Mouse (Mus musculus) lung, postnatal 0 days (tissue): ENCODE results near the gene Plxdc1. TPM values are rescaled to one million over a fixed set of nuclear protein-coding genes. Genes with fewer than 3 reads are reported as not detected.
A peak's percentile ranks its signal among the peaks of the same experiment; 100 is the strongest.

ENCODE experiments used
- ATAC-seq: fragments of 200-750 bp; cut with Nextera tagmentation; 2 replicates; pipeline ENCODE4 v1.8.0; 2017; ENCODE audit warnings: moderate library complexity
- DNase-seq: peaks from one replicate; pipeline ENCODE4 v3.0.0-alpha.2; 2016; ENCODE audit warnings: low spot score
- H3K27ac ChIP-seq: fragments of 300-500 bp; sonication (generic); 2 replicates; pipeline ENCODE4 v1.5.1; 2014; ENCODE audit warnings: antibody characterized with exemption, mild to moderate bottlenecking, low read length, mixed read lengths
- H3K27me3 ChIP-seq: fragments of 300-500 bp; sonication (generic); replicated peaks from 2 replicates; pipeline ENCODE4 v1.6.1; 2014; ENCODE audit warnings: low read length, mixed read lengths; ENCODE audit not compliant: insufficient read depth
- H3K36me3 ChIP-seq: fragments of 300-500 bp; sonication (generic); 2 replicates; pipeline ENCODE4 v1.6.1; 2014; ENCODE audit warnings: low read length, mixed read lengths; ENCODE audit not compliant: insufficient read depth
- H3K4me1 ChIP-seq: fragments of 300-500 bp; sonication (generic); 2 replicates; pipeline ENCODE4 v1.6.1; 2014; ENCODE audit warnings: antibody characterized with exemption, low read depth, low read length, mixed read lengths; ENCODE audit not compliant: insufficient read depth
- H3K4me2 ChIP-seq: fragments of 300-500 bp; sonication (generic); replicated peaks from 2 replicates; pipeline ENCODE4 v1.6.1; 2014; ENCODE audit warnings: low read depth, mild to moderate bottlenecking, low read length, moderate library complexity, mixed read lengths
- H3K4me3 ChIP-seq: fragments of 300-500 bp; sonication (generic); 2 replicates; pipeline ENCODE4 v1.5.1; 2014; ENCODE audit warnings: low read depth, low read length
- H3K9ac ChIP-seq: fragments of 300-500 bp; sonication (generic); replicated peaks from 2 replicates; pipeline ENCODE4 v1.6.1; 2014; ENCODE audit warnings: low read depth, mild to moderate bottlenecking
- H3K9me3 ChIP-seq: fragments of 300-500 bp; sonication (generic); 2 replicates; pipeline ENCODE4 v1.6.1; 2016; ENCODE audit warnings: low read length, mixed read lengths
- CTCF ChIP-seq: IDR thresholded peaks from 2 replicates; pipeline ENCODE4 v1.5.1; 2016; ENCODE audit warnings: antibody characterized with exemption, mild to moderate bottlenecking
- EP300 ChIP-seq: IDR thresholded peaks from 2 replicates; pipeline ENCODE4 v1.6.1; 2016; ENCODE audit warnings: antibody characterized with exemption, mild to moderate bottlenecking, control low read depth
- WGBS: fragments of 180-500 bp; shearing (Covaris S2); extraction: QIAGEN DNeasy Blood & Tissue Kit; methylation state at CpG from one replicate; pipeline ENCODE4 v1.1.7; 2014; 5-methylcytosine and 5-hydroxymethylcytosine counted together
- polyA plus RNA-seq: library from polyadenylated mRNA; unstranded; fragments of >200 nt; fragmentation: Nextera tagmentation; extraction: Ambion mirVana; gene quantifications from 2 replicates; pipeline ENCODE4 v1.2.1, GENCODE M21; 2015

The Plxdc1 gene
- polyA plus RNA-seq, 1 experiment from 2014 or later: 1.7 TPM

DNA sequence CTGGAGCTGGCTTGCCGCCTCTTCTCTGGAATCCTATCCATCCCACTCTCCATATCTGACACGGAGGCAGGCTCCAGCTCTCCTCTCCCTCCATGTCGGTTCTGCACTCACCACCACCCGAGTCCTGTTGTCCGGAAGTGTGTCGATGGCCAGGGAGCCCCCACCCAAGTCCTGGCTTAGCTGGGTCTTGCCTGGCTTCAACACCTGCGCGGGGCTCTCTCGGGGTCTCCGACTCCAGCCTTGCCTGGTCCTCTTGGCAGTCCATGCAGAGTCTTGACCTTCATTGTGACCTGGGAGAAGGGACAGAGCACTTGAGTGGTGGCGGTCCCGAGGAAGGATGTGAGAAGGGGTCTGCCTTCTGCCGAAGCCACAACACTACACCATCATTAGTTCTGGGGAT, 7.9 kb downstream of the Plxdc1 start:
- TF ChIP-seq CTCF (no peak), EP300 (no peak)
- no peaks in the 10 kb centered on the region for H3K27me3 ChIP-seq
- DNase-seq: no peak
- WGBS: 84% methylated on average over 13 of the region's 13 CpGs
- H3K9me3 ChIP-seq: no peaks in the 10 kb centered on the region
- H3K4me1 ChIP-seq: no peaks in the 10 kb centered on the region
- H3K27ac ChIP-seq: no peak overlapping the region
- H3K9ac ChIP-seq: no peak overlapping the region
- no peak overlapping the region for H3K4me3 ChIP-seq
- no peak overlapping the region for H3K4me2 ChIP-seq
- no peaks in the 10 kb centered on the region for H3K36me3 ChIP-seq
- no peak for ATAC-seq

DNA sequence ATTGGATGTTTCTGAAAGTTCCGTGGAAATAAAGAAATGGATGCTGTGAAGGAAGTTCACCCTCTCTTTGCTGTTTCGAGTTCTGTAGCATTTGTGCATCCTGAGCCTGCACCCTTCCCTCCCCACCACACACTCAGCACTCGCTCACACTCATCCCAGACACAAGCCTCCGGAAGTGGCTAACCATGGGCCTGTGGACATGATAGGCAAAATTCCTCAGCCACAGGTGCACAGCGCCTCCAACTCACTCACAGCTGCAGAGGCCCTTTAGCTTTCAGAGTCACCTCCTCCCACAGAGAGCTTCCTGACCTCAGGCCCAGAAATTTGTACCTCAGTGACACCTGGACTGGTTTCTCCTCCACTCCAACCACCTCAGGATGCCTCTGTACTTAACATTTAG, 8.4 kb downstream of the Plxdc1 start:
- no peak overlapping the region for H3K4me3 ChIP-seq
- no peaks in the 10 kb centered on the region for H3K9me3 ChIP-seq
- no peak overlapping the region for H3K9ac ChIP-seq
- no peak overlapping the region for H3K27ac ChIP-seq
- no peaks in the 10 kb centered on the region for H3K4me1 ChIP-seq
- TF ChIP-seq EP300: no peak
- no peak for TF ChIP-seq CTCF
- DNase-seq (no peak), ATAC-seq (no peak)
- no peaks in the 10 kb centered on the region for H3K36me3 ChIP-seq
- H3K27me3 ChIP-seq: no peaks in the 10 kb centered on the region
- no peak overlapping the region for H3K4me2 ChIP-seq
- 70% methylated on average over 5 of the region's 5 CpGs for WGBS

GRCm38 (mm10) chr11:97974746-97975145, 11.5 kb downstream of the Plxdc1 start:
- Histone ChIP-seq H3K9ac (no peak overlapping the region), H3K9me3 (no peaks in the 10 kb centered on the region), H3K4me1 (no peaks in the 10 kb centered on the region), H3K36me3 (no peaks in the 10 kb centered on the region), H3K4me3 (no peak overlapping the region), H3K27me3 (no peaks in the 10 kb centered on the region), H3K4me2 (no peak overlapping the region), H3K27ac (no peak overlapping the region)
- TF ChIP-seq CTCF (no peak), EP300 (no peak)
- no peak for ATAC-seq
- WGBS: 67% methylated on average over 5 of the region's 5 CpGs
- no peak for DNase-seq

GRCm38 (mm10) chr11:97974141-97974540, 12.1 kb downstream of the Plxdc1 start:
- TF ChIP-seq CTCF (no peak), EP300 (no peak)
- H3K27me3 ChIP-seq: no peaks in the 10 kb centered on the region
- 88% methylated on average over 5 of the region's 5 CpGs for WGBS
- no peaks in the 10 kb centered on the region for H3K9me3 ChIP-seq
- H3K4me1 ChIP-seq: no peaks in the 10 kb centered on the region
- H3K27ac ChIP-seq: no peak overlapping the region
- ATAC-seq: no peak
- no peak for DNase-seq
- H3K36me3 ChIP-seq: no peaks in the 10 kb centered on the region
- no peak overlapping the region for H3K4me2 ChIP-seq
- H3K9ac ChIP-seq: no peak overlapping the region
- H3K4me3 ChIP-seq: no peak overlapping the region

DNA sequence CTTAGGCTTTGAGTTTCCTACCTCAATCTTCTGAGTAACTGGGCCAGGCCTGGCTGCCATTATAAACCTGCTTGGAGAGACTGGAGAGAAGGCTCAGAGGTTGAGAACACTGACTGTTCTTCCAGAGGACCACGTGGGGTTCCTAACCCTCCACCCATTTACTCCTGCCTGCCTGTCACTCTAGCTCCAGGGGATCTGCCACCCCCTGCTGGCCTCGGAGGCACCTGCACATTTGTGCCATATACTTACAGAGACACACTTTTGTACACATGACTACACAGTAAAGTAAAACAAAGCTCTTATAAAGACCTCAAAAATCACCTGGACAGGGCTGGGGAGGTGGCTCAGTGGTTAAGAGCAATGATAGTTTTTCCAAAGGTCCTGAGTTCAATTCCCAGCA, 13.8 kb downstream of the Plxdc1 start:
- ATAC-seq (no peak), DNase-seq (no peak)
- Histone ChIP-seq H3K4me3 (no peak overlapping the region), H3K27me3 (no peaks in the 10 kb centered on the region), H3K4me2 (no peak overlapping the region), H3K36me3 (no peaks in the 10 kb centered on the region), H3K4me1 (no peaks in the 10 kb centered on the region), H3K9ac (no peak overlapping the region), H3K9me3 (no peaks in the 10 kb centered on the region), H3K27ac (no peak overlapping the region)
- WGBS: 82% methylated on average over 2 of the region's 2 CpGs
- peak; percentile 32; the same call in 1 of the 2 replicates for TF ChIP-seq CTCF
- no peak for TF ChIP-seq EP300

- peak; percentile 73 for ATAC-seq
- Histone ChIP-seq H3K4me1 (no peaks in the 10 kb centered on the region), H3K9ac (no peak overlapping the region), H3K4me3 (no peak overlapping the region), H3K27me3 (no peaks in the 10 kb centered on the region), H3K36me3 (no peaks in the 10 kb centered on the region), H3K4me2 (peak overlapping the region; percentile 12; the same call in 1 of the 2 replicates), H3K27ac (no peak overlapping the region), H3K9me3 (no peaks in the 10 kb centered on the region)
- 20% methylated on average over 7 of the region's 7 CpGs for WGBS
- TF ChIP-seq CTCF (no peak), EP300 (no peak)
- peak; percentile 83 for DNase-seq
Observed at GRCm38 (mm10) chr11:97971232-97971631, 15.0 kb downstream of the Plxdc1 start.

- ATAC-seq: peak; percentile 32
- H3K36me3 ChIP-seq: no peaks in the 10 kb centered on the region
- no peak for TF ChIP-seq EP300
- TF ChIP-seq CTCF: no peak
- DNase-seq: no peak
- H3K27ac ChIP-seq: no peak overlapping the region
- H3K4me2 ChIP-seq: peak overlapping the region; percentile 12; the same call in 1 of the 2 replicates
- no peaks in the 10 kb centered on the region for H3K4me1 ChIP-seq
- 71% methylated on average over 7 of the region's 7 CpGs for WGBS
- H3K27me3 ChIP-seq: no peaks in the 10 kb centered on the region
- no peak overlapping the region for H3K9ac ChIP-seq
- no peaks in the 10 kb centered on the region for H3K9me3 ChIP-seq
- no peak overlapping the region for H3K4me3 ChIP-seq
Observed at GRCm38 (mm10) chr11:97970771-97971170, 15.5 kb downstream of the Plxdc1 start.
